Comparison of ENCODE assay signal across 21 mouse cellular contexts in genomic region chr1:63442186-63442585, GRCm38 (mm10). TPM values are rescaled to one million over a fixed set of nuclear protein-coding genes. Genes with fewer than 3 reads are reported as not detected.
DNase-seq lines count a peak whose midpoint lies in the region; ATAC-seq and TF ChIP-seq lines count a peak whose summit lies in the region.
"Had no signal": no experiment of that assay in that cellular context is flagged by ENCODE, and none has a peak within 500 bp of the region (broad histone marks: within the 10 kb centered on the region; RNA-seq: fewer than 3 reads in every experiment).

No protein-coding gene starts in this region.

- H3K4me1 ChIP-seq in ES-E14 (ENCODE audit: control insufficient read depth in 2 of 2, insufficient read depth in 2 of 2, low read length in 2 of 2, poor library complexity in 1 of 2), result peaks cover 17 to 23% of the 10 kb centered on the region in 2 experiments
- H3K4me1 ChIP-seq: intestine, embryonic 15.5 days had no signal

- 0 out of 2 replicates have a peak, but pooled peaks have one; percentile 24 for ATAC-seq in frontal cortex, adult (ENCODE audit: low TSS enrichment)
- ATAC-seq: forebrain, embryonic 13.5 days; forebrain, embryonic 16.5 days; intestine, embryonic 15.5 days had no signal

- in situ Hi-C loops in ES-E14 (cut with MboI; ENCODE audit: low sequenced_read_pairs in 2 of 2, unreplicated experiment in 2 of 2), result no loop called here

- H3K9ac ChIP-seq in ES-E14 (ENCODE audit: insufficient read depth, low read depth, low read length, poor library complexity, severe bottlenecking), result no peak overlapping the region
- H3K9ac ChIP-seq: forebrain, embryonic 13.5 days; hindbrain, embryonic 12.5 days; hindbrain, embryonic 15.5 days; intestine, embryonic 15.5 days had no signal

- no peaks in the 10 kb centered on the region for H3K36me3 ChIP-seq in ES-E14 (ENCODE audit: control insufficient read depth, insufficient read depth, low read length, poor library complexity, severe bottlenecking)
- H3K36me3 ChIP-seq: forebrain, embryonic 10.5 days; hindbrain, embryonic 12.5 days; hindbrain, embryonic 15.5 days; intestine, embryonic 15.5 days had no signal

- no peaks in the 10 kb centered on the region for H3K9me3 ChIP-seq in ES-E14 (ENCODE audit: control insufficient read depth, insufficient read depth, low read depth, low read length)
- H3K9me3 ChIP-seq: forebrain, embryonic 10.5 days; forebrain, embryonic 13.5 days; hindbrain, embryonic 12.5 days; hindbrain, embryonic 15.5 days; intestine, embryonic 15.5 days had no signal

- H3K27ac ChIP-seq in ES-E14 (ENCODE audit: insufficient read depth, low read depth, low read length, poor library complexity, severe bottlenecking), result peak overlapping the region; percentile 100
- H3K27ac ChIP-seq: forebrain, embryonic 10.5 days; forebrain, embryonic 13.5 days; heart, adult 2 months; hindbrain, embryonic 12.5 days; hindbrain, embryonic 15.5 days; intestine, embryonic 15.5 days had no signal

- no peak for DNase-seq in frontal cortex, adult 2 months (ENCODE audit: extremely low spot score in 1 of 2, low spot score in 1 of 2)
- DNase-seq in ES-E14 (ENCODE audit: low read depth, low spot score), result peak; percentile 73
- peak; percentile 95 for DNase-seq in ZHBTc4 (ENCODE audit: low read depth, low spot score)
- no peak for DNase-seq in T-cell, adult 2 months (ENCODE audit: low spot score)
- DNase-seq in left cerebral cortex, adult 11 months (ENCODE audit: low spot score), result no peak
- DNase-seq: adrenal gland, postnatal 10 days; cerebellum, adult 11-12 months; cerebellum, adult 8-10 months; cerebellum, postnatal 10 days; gastrocnemius, postnatal 25 days; heart, adult 2 months; kidney, adult 11 months; kidney, adult 8-10 months had no signal

- no peak overlapping the region for H3K4me3 ChIP-seq in ES-E14 (ENCODE audit: insufficient read depth in 1 of 2, low read depth in 1 of 2, low read length in 2 of 2, poor library complexity in 1 of 2, severe bottlenecking in 1 of 2)
- H3K4me3 ChIP-seq: forebrain, embryonic 10.5 days; forebrain, embryonic 13.5 days; heart, adult 2 months; hindbrain, embryonic 12.5 days; hindbrain, embryonic 15.5 days; intestine, embryonic 15.5 days had no signal

TF ChIP-seq in ES-E14, 5 proteins besides CTCF, POLR2A, EP300 and RAD21:
- TF ChIP-seq CHD2 (IDR thresholded peaks at IDR 0.05; ENCODE audit: low read depth, low read length) (0 out of 2 replicates have a peak, but pooled peaks have one; percentile 38), ZNF384 (IDR thresholded peaks at IDR 0.05; ENCODE audit: low read depth, low read length) (no peak)

RNA-seq across cellular contexts. Expression of gene Adam23, which starts 3.5 kb away (rescaled TPM):
- 60.3 and 73.1 TPM in 2 replicates for polyA plus RNA-seq in frontal cortex, adult 2 months (2012; rRNA removed)
- 119 and 315 TPM in 2 replicates for total RNA-seq in ES-E14 (2012; rRNA removed)
- total RNA-seq: hematopoietic stem cell, adult 5-6 weeks had no signal

Comparison
In these comparisons a context has a peak if more than half of its experiments do, and no peak if none do; other contexts are left out.
1. DNase-seq: peak in ES-E14 (single experiment) and ZHBTc4 (single experiment); none in frontal cortex, adult 2 months (0 of 2), T-cell, adult 2 months (single experiment) and left cerebral cortex, adult 11 months (single experiment).